Mouse (Mus musculus) induced T-regulatory cell, adult 2 months (primary cell): ENCODE measurements around the gene Sufu.

Source experiments
- DNase-seq: peaks from one replicate; pipeline ENCODE4 v3.0.0-alpha.2; 2012; ENCODE audit warnings: low read depth

Gene Sufu

DNA sequence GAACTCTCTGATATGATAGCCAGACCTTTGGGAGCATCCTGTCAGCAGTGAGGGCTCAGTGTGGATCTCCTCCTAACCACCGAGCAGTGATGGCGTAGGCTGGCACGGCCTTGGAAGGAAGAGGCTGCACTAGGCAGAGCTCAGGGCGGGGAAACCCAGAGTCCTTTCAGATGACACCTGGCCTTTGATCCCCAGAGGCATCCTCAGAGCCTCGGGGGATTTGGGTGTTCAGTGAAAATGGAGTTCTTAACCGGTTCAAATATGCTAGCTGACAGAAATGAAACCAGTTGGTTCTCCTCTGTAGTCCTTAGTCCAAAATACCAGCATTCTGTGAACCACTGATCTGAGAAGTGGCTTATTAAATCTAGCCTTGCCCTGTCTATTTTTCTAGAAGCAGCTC lies 69.5 kb downstream of the Sufu start:
- DNase-seq: peak; percentile 82

GRCm38 (mm10) chr19:46467051-46467503 lies 70.4 kb downstream of the Sufu start:
- DNase-seq: peak; percentile 82

- DNase-seq: peak; percentile 83
Measured at GRCm38 (mm10) chr19:46470364-46471240, 73.9 kb downstream of the Sufu start.

DNA sequence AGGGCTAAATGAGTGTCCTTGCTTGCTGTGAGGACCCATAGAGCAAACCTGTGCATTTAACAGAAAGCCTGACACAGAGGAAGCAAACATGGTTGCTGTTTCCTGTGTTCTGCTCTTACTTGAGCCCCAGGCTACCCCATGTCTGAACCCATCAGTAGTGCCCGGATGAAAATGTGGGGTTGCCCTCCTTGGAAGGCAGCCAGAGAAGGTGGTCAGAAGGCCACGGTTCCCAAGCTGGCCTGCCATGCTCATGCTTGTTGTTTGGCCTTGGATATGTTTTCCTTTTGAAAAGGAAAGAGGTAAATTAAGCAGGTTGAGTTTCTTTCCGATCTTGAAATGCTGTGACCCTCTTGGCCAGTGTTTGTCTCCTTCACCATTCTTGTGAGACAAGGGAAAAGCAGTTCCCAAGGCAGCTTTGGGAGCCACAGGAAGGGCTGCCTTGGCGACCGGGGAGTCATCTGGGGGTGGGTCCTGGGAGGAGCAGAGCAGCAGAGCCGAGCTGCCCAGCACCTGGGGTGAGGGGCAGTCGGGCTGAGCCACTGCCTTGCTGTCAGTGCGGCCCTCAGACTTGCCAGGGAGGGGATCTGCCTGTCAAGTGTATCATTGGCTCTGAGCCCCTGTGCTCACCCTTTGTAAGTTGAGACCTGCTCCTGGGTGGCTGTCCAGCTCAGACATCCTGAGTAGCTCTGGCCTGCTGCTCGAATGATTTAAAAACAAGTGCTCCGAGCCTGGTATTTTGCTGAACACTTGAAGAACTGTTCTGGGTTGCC lies 74.8 kb downstream of the Sufu start:
- no peak for DNase-seq

DNA sequence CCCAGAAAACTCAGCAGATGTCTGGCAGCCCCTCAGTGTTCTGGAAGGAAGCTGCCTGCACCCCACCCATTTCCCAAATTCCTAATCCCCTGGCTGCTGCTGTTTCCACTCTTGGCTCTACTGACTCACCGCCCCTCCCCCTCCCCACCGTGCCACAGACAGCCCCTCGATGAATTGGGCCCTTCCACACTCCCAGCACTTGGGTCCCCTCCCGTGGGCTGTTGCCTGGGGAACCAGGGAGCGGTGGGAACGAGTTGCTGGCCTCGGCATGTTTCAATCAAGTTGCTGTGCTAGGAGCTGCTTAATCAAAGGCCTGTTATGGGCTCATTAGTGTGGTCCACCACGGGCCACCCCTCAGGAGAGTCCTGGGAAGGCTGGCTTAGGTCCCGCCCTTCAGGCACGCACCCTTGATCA lies 80.7 kb downstream of the Sufu start:
- no peak for DNase-seq

GRCm38 (mm10) chr19:46478242-46478641 lies 81.5 kb downstream of the Sufu start:
- peak; percentile 19 for DNase-seq

DNA sequence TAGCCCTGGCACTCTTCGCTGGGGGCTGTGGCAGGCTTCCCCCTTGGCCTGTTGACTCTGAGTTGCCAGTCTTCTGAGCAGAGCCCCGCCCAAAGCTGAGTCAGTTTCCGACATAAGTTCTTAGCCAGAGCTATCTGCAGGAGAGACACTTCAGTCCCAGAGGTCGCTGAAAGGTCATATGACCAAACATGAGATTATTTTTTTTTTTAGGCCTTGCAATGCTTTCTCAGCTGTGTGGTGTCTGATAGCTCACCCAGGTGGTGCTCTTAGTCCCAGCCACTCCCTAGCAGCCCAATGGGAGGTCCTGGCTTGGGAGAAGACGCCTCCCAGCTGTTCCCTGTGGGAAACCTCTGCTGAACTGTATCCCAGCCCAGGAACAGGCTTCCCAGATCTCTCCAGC lies 82.1 kb downstream of the Sufu start:
- DNase-seq: peak; percentile 89

GRCm38 (mm10) chr19:46479306-46480075 lies 82.8 kb downstream of the Sufu start:
- peak; percentile 63 for DNase-seq

GRCm38 (mm10) chr19:46480624-46481345 lies 84.1 kb downstream of the Sufu start:
- no peak for DNase-seq

- no peak for DNase-seq
Measured at GRCm38 (mm10) chr19:46481352-46481751, 84.7 kb downstream of the Sufu start.

- DNase-seq: no peak
Measured at GRCm38 (mm10) chr19:46481756-46482155, 85.1 kb downstream of the Sufu start.

GRCm38 (mm10) chr19:46482896-46483516 lies 86.3 kb downstream of the Sufu start:
- DNase-seq: peak; percentile 42

GRCm38 (mm10) chr19:46483701-46484328 lies 87.1 kb downstream of the Sufu start:
- no peak for DNase-seq

- DNase-seq: no peak
Measured at GRCm38 (mm10) chr19:46484518-46484917, 87.8 kb downstream of the Sufu start.

DNA sequence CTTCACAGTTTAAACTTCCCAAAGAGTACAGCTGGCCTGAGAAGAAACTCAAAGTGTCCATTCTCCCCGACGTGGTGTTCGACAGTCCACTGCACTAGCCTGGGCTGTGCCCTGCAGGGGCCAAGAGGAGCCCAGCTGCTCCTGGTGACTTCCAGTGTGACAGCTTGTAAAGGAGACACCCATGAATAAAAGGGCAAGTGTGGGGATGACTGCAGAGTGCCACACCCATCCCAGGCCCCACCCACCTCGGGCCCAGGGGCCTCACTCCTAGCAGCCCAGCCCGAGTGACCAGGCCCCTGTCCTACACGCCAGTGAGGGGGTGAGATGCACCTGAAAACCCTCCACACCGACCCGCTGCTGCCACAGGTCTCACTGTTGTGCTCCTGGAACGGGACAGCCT lies 89.2 kb downstream of the Sufu start:
- DNase-seq: no peak

DNA sequence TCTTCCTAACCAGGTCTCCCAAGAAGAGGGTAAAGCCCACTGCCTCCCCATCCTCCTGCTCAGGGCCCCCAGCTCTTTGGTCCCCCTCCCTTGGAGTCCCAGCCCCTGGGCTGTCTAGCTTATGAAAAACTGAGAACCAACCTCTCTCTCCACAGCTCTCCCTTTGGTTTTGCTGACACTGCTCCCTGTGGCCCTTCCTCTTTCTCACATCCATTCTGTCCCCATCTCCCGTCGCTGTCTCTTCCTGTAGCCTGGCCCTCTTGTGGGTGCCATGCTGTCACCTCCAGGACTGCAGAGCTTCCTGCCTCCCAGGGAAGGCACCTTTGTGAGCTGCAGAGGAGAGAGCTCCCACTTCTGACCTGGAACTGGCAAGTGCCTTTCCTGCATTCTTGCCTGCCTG lies 90.0 kb downstream of the Sufu start:
- no peak for DNase-seq

DNA sequence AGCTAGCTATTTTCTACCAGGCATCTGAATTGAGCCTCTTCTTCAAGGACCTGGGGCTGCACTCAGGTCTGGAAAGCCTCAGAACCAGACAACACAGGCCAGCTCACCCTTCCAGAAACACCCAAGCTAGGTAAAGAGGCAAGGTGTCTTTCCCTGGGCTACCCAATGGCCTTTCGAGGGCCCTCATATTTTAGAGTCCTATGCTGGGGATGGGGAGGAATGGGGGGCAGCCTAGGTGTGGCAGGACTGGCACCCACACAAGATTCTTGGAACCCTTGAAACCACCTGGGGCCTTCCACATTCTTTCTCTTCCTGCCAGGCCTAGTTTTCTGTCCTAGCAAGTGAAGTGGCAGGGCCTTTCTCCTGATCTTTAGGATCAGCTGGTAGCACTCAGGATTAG lies 92.8 kb downstream of the Sufu start:
- DNase-seq: no peak

DNA sequence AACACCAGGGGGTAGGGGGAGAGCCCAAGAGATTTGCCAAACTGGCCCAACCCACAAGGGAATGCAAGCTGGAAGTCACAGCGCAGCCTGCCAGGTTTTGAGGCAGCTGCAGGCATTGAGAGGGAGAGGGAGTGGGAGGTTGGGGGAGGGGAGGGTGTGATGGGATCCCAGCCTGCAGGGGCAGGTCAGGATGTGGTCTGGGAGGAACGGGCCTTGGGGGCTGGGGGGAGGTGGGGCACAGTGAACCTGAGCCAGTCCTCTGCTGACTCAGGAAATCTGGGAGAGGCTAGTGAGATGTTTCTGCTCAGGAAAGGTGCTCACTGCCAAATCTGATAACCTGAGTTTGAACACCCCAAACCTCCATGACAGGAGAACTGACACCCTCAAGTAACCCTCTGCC lies 93.9 kb downstream of the Sufu start:
- DNase-seq: peak; percentile 39

GRCm38 (mm10) chr19:46495136-46495535 lies 98.4 kb downstream of the Sufu start:
- DNase-seq: no peak

- DNase-seq: no peak
Measured at GRCm38 (mm10) chr19:46497230-46497629, 100.5 kb downstream of the Sufu start.

DNA sequence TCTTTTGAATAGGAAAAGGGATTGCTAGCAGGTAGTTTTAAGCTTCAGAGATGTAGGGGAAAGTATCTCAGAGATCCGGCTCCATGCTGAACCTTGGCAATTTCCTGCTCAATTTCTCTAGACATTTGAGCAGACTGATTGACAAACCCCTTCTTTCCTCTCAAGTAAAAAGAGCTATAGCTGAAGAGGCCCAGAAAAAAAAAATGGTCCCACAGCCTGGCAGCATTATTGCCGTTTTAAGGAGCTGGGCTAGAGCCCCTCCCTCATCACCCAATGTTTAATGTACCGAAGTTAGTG lies 102.8 kb downstream of the Sufu start:
- no peak for DNase-seq
